Mouse (Mus musculus) testis, postnatal 14 days (tissue): Measurements from ENCODE around the gene Ust.
"Not testable (repeated sequence)": the region's sequence is repeated elsewhere in the genome, so short reads cannot be mapped to it uniquely, and the experiment has no call there.

Experiments used
- DNase-seq: peaks from one replicate; pipeline ENCODE4 v3.0.0; 2021; ENCODE audit warnings: low spot score

The Ust gene

GRCm38 (mm10) chr10:8518141-8519013, at the start of gene Ust:
Ust (minus strand) TSS chr10:8518825.
- peak; percentile 80 for DNase-seq

- no peak for DNase-seq
Measured at GRCm38 (mm10) chr10:8561366-8561765, 42.7 kb upstream of the Ust start.

- DNase-seq, result not testable (repeated sequence)
Measured at GRCm38 (mm10) chr10:8559566-8559965, 40.9 kb upstream of the Ust start.

GRCm38 (mm10) chr10:8552239-8552638, 33.6 kb upstream of the Ust start:
- DNase-seq, result not testable (repeated sequence)

- not testable (repeated sequence) for DNase-seq
Measured at GRCm38 (mm10) chr10:8551601-8552000, 33.0 kb upstream of the Ust start.

GRCm38 (mm10) chr10:8541514-8541913, 22.9 kb upstream of the Ust start:
- DNase-seq, result no peak

- no peak for DNase-seq
Measured at GRCm38 (mm10) chr10:8535445-8535844, 16.8 kb upstream of the Ust start.

- no peak for DNase-seq
Measured at GRCm38 (mm10) chr10:8531651-8532050, 13.0 kb upstream of the Ust start.

- DNase-seq, result no peak
Measured at GRCm38 (mm10) chr10:8530505-8531051, 12.0 kb upstream of the Ust start.

- peak; percentile 18 for DNase-seq
Measured at GRCm38 (mm10) chr10:8529173-8529572, 10.5 kb upstream of the Ust start.

- no peak for DNase-seq
Measured at GRCm38 (mm10) chr10:8525354-8525753, 6.7 kb upstream of the Ust start.

GRCm38 (mm10) chr10:8521536-8521935, 2.9 kb upstream of the Ust start:
- DNase-seq, result no peak

- DNase-seq, result no peak
Measured at GRCm38 (mm10) chr10:8520766-8521395, 2.3 kb upstream of the Ust start.

- no peak for DNase-seq
Measured at GRCm38 (mm10) chr10:8519014-8519491, 428 bp upstream of the Ust start.

- no peak for DNase-seq
Measured at GRCm38 (mm10) chr10:8517591-8518140, 959 bp downstream of the Ust start.

- DNase-seq, result no peak
Measured at GRCm38 (mm10) chr10:8516916-8517524, 1.6 kb downstream of the Ust start.

GRCm38 (mm10) chr10:8513690-8514089, 4.9 kb downstream of the Ust start:
- no peak for DNase-seq

- no peak for DNase-seq
Measured at GRCm38 (mm10) chr10:8512222-8512621, 6.4 kb downstream of the Ust start.

- DNase-seq, result no peak
Measured at GRCm38 (mm10) chr10:8511760-8512159, 6.9 kb downstream of the Ust start.

GRCm38 (mm10) chr10:8506247-8506573, 12.4 kb downstream of the Ust start:
- DNase-seq, result no peak

GRCm38 (mm10) chr10:8505346-8506246, 13.0 kb downstream of the Ust start:
- DNase-seq, result no peak
